Mouse (Mus musculus): ENCODE data around the gene Ift80.

DNA sequence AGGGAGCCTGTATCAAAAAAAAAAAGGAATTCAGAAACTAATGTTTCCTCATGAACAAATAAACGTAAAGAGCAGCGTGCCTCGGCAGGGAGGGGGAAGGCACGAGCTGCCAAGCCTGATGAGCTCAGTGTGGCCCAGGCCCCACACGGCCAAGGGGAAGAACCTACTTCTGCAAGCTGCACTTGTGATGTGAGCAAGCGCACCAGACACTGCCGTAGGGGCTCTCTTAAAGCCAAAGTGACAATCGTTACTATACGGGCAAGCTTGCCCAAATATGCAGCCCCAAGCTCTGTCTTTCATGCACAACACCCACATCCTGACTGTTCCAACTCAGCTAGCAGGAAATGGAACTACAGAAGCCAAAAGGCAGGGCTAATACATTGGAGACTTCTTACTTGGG, 23.5 kb downstream of the Ift80 start:
- TF ChIP-seq POLR2A (IDR thresholded peaks at IDR 0.05; ENCODE audit: low read depth, low read length) = no peak
- TF ChIP-seq CTCF (conservative IDR thresholded peaks at IDR 0.05 in 1 of 2, IDR thresholded peaks at IDR 0.05 in 1 of 2; ENCODE audit: low read depth in 2 of 2, low read length in 2 of 2) = no peak
- TF ChIP-seq CHD1 (IDR thresholded peaks at IDR 0.05; ENCODE audit: low read depth, low read length) = no peak
